Mouse (Mus musculus): Measurements from ENCODE around the gene Gnai3. TPM values are rescaled to one million over a fixed set of nuclear protein-coding genes. Genes with fewer than 3 reads are reported as not detected.
A peak's percentile ranks its signal among the peaks of the same experiment; 100 is the strongest.

The Gnai3 gene
- total RNA-seq, 2 experiments from 2014 or later = 28.0 to 28.4 TPM

GRCm38 (mm10) chr3:108178756-108179715, 33.1 kb upstream of the Gnai3 start:
- no peak for DNase-seq (ENCODE audit: low spot score in 2 of 2)
- no peak overlapping the region for H3K27ac ChIP-seq
- peak; percentile 57 for TF ChIP-seq CTCF (conservative IDR thresholded peaks at IDR 0.05)
- H3K4me3 ChIP-seq = no peak overlapping the region

- DNase-seq (ENCODE audit: low spot score in 2 of 2) = peak; percentile 84 to 91
- H3K27ac ChIP-seq = peak overlapping the region; percentile 85
- H3K4me3 ChIP-seq = peak overlapping the region; percentile 22; the same call in 1 of the 2 replicates
- TF ChIP-seq CTCF (conservative IDR thresholded peaks at IDR 0.05) = no peak
Observed at GRCm38 (mm10) chr3:108174672-108175531, 29.0 kb upstream of the Gnai3 start.

GRCm38 (mm10) chr3:108169199-108169598, 23.3 kb upstream of the Gnai3 start:
- no peak overlapping the region for H3K27ac ChIP-seq

GRCm38 (mm10) chr3:108167499-108167898, 21.6 kb upstream of the Gnai3 start:
- TF ChIP-seq CTCF (conservative IDR thresholded peaks at IDR 0.05) = no peak
- no peak for DNase-seq (ENCODE audit: low spot score in 2 of 2)
- no peak overlapping the region for H3K4me3 ChIP-seq
- peak overlapping the region; percentile 82; the same call in 1 of the 2 replicates for H3K27ac ChIP-seq

More at GRCm38 (mm10) chr3:108169199-108169598, 23.3 kb upstream of the Gnai3 start:
- no peak for DNase-seq (ENCODE audit: low spot score in 2 of 2)
- H3K4me3 ChIP-seq = no peak overlapping the region
- no peak for TF ChIP-seq CTCF (conservative IDR thresholded peaks at IDR 0.05)

GRCm38 (mm10) chr3:108166486-108167211, 20.7 kb upstream of the Gnai3 start:
- H3K27ac ChIP-seq = peak overlapping the region; percentile 82
- DNase-seq (ENCODE audit: low spot score in 2 of 2) = peak; percentile 65 to 66
- H3K4me3 ChIP-seq = no peak overlapping the region
- TF ChIP-seq CTCF (conservative IDR thresholded peaks at IDR 0.05) = peak; percentile 67

GRCm38 (mm10) chr3:108165532-108166315, 19.8 kb upstream of the Gnai3 start:
- H3K4me3 ChIP-seq = no peak overlapping the region
- DNase-seq (ENCODE audit: low spot score in 2 of 2) = no peak
- TF ChIP-seq CTCF (conservative IDR thresholded peaks at IDR 0.05) = no peak
- H3K27ac ChIP-seq = peak overlapping the region; percentile 82

- peak; percentile 99 for TF ChIP-seq CTCF (conservative IDR thresholded peaks at IDR 0.05)
- DNase-seq (ENCODE audit: low spot score in 2 of 2) = peak; percentile 80 to 92
- Histone ChIP-seq H3K27ac (peak overlapping the region; percentile 82), H3K4me3 (peak overlapping the region; percentile 33)
Observed at GRCm38 (mm10) chr3:108164807-108165206, 18.9 kb upstream of the Gnai3 start.

GRCm38 (mm10) chr3:108164091-108164490, 18.1 kb upstream of the Gnai3 start:
- H3K4me3 ChIP-seq = no peak overlapping the region
- no peak overlapping the region for H3K27ac ChIP-seq
- no peak for TF ChIP-seq CTCF (conservative IDR thresholded peaks at IDR 0.05)
- no peak for DNase-seq (ENCODE audit: low spot score in 2 of 2)

GRCm38 (mm10) chr3:108158383-108159037, 12.6 kb upstream of the Gnai3 start:
- TF ChIP-seq CTCF (conservative IDR thresholded peaks at IDR 0.05) = no peak
- peak overlapping the region; percentile 95 for H3K27ac ChIP-seq
- DNase-seq (ENCODE audit: low spot score in 2 of 2) = peak; percentile 69 to 78
- peak overlapping the region; percentile 27; the same call in 1 of the 2 replicates for H3K4me3 ChIP-seq

- peak; percentile 75 to 83 for DNase-seq (ENCODE audit: low spot score in 2 of 2)
- Histone ChIP-seq H3K4me3 (peak within 1 kb of the TSS; percentile 72), H3K27ac (peak within 1 kb of the TSS; percentile 93)
- TF ChIP-seq CTCF (conservative IDR thresholded peaks at IDR 0.05) = no peak
Observed at GRCm38 (mm10) chr3:108154656-108155055, 8.7 kb upstream of the Gnai3 start, which contains the start of gene Gpr61. Gene Gpr61 (minus strand): TSS chr3:108154882.

GRCm38 (mm10) chr3:108152290-108152689, 6.3 kb upstream of the Gnai3 start:
- no peak overlapping the region for H3K27ac ChIP-seq
- no peak for TF ChIP-seq CTCF (conservative IDR thresholded peaks at IDR 0.05)
- no peak overlapping the region for H3K4me3 ChIP-seq
- no peak for DNase-seq (ENCODE audit: low spot score in 2 of 2)

Measured in layer of hippocampus, adult 2 months (tissue).